Mouse (Mus musculus): ENCODE measurements around the gene Accsl.

Gene Accsl

DNA sequence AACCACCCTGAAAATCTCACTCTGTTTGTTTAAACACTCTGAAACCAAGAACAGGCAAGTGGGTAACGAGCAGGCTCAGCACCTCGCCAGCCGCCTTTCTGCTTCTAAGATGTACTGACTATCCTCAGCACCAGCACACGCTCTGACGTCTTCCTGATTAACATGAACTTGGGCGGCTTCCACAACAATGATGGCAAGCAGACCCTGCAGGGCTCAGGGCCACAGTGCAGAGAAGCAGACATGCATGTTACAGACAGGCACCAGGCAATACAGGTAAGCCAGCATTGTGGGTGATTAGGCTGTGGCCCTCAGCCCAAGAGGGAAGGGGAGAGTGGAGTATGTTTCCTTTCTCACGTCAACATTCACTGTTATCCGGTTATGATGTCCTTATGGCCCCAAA, 61.5 kb downstream of the Accsl start:
- no peak for DNase-seq

GRCm38 (mm10) chr2:93806487-93807201, 62.3 kb downstream of the Accsl start:
- DNase-seq = no peak

GRCm38 (mm10) chr2:93805523-93805922, 63.4 kb downstream of the Accsl start:
- DNase-seq = no peak
